Mouse (Mus musculus) MEL (cell line): Measurements from ENCODE around the gene Tmem174. TPM values are rescaled to one million over a fixed set of nuclear protein-coding genes. Genes with fewer than 3 reads are reported as not detected.
A peak's percentile ranks its signal among the peaks of the same experiment; 100 is the strongest.

Source experiments
- DNase-seq: peaks from one replicate; pipeline ENCODE4 v3.0.0; 2011; ENCODE audit warnings: low read depth, low spot score
- H3K27ac ChIP-seq: 2 replicates; pipeline ENCODE4 v1.5.1; 2012; ENCODE audit warnings: low read depth, mild to moderate bottlenecking, control low read depth, low read length, moderate library complexity; ENCODE audit not compliant: control insufficient read depth
- H3K27me3 ChIP-seq, 2 experiments: fragments of 150-350 bp in 1 of 2; sonication (generic) in 1 of 2; 2 replicates each; pipeline ENCODE4 v1.6.1; 2012; ENCODE audit warnings: low read length in 2 of 2, mild to moderate bottlenecking in 2 of 2, improper control_type of control experiment in 1 of 2, moderate library complexity in 1 of 2; ENCODE audit not compliant: insufficient read depth in 2 of 2, control insufficient read depth in 1 of 2
- H3K36me3 ChIP-seq, 2 experiments: 2 replicates each; pipeline ENCODE4 v1.6.1; 2012 to 2014; ENCODE audit warnings: low read length in 2 of 2, improper control_type of control experiment in 1 of 2, inconsistent platforms in 1 of 2, mild to moderate bottlenecking in 1 of 2; ENCODE audit not compliant: insufficient read depth in 2 of 2, control insufficient read depth in 1 of 2
- H3K4me1 ChIP-seq, 2 experiments: fragments of 150-350 bp in 1 of 2; sonication (generic) in 1 of 2; 2 replicates each; pipeline ENCODE4 v1.6.1; 2012; ENCODE audit warnings: low read length in 2 of 2, improper control_type of control experiment in 1 of 2, mild to moderate bottlenecking in 1 of 2; ENCODE audit not compliant: insufficient read depth in 2 of 2, control insufficient read depth in 1 of 2
- H3K4me3 ChIP-seq, 2 experiments: fragments of 150-350 bp in 1 of 2; sonication (generic) in 1 of 2; 2 replicates each; pipeline ENCODE4 v1.5.1; 2012; ENCODE audit warnings: low read depth in 2 of 2, low read length in 2 of 2, mild to moderate bottlenecking in 2 of 2, moderate library complexity in 2 of 2, control low read depth in 1 of 2, improper control_type of control experiment in 1 of 2; ENCODE audit not compliant: control insufficient read depth in 1 of 2, insufficient read depth in 1 of 2
- H3K79me2 ChIP-seq: 2 replicates; pipeline ENCODE4 v1.6.1; 2012; ENCODE audit warnings: mild to moderate bottlenecking, low read length, moderate library complexity; ENCODE audit not compliant: control insufficient read depth, poor library complexity, insufficient read depth
- H3K9ac ChIP-seq: 2 replicates; pipeline ENCODE4 v1.6.1; 2012; ENCODE audit warnings: low read depth, mild to moderate bottlenecking, control low read depth, low read length, moderate library complexity; ENCODE audit not compliant: control insufficient read depth, poor library complexity, severe bottlenecking
- H3K9me3 ChIP-seq: fragments of 150-350 bp; sonication (generic); replicated peaks from 2 replicates; pipeline ENCODE4 v1.6.1; 2012; ENCODE audit warnings: mild to moderate bottlenecking, low read length, improper control_type of control experiment, moderate library complexity; ENCODE audit not compliant: insufficient read depth
- BHLHE40 ChIP-seq: IDR thresholded peaks from 2 replicates; pipeline ENCODE4 v1.6.1; 2012; ENCODE audit warnings: low read depth, mild to moderate bottlenecking, inconsistent platforms, low read length, improper control_type of control experiment, borderline replicate concordance
- CHD1 ChIP-seq: IDR thresholded peaks from 2 replicates; pipeline ENCODE4 v1.6.1; 2012; ENCODE audit warnings: low read depth, mild to moderate bottlenecking, inconsistent platforms, low read length, improper control_type of control experiment
- ELF1 ChIP-seq: IDR thresholded peaks from 2 replicates; pipeline ENCODE4 v1.6.1; 2014; ENCODE audit warnings: low read depth, mild to moderate bottlenecking, inconsistent platforms, low read length, improper control_type of control experiment, moderate library complexity
- GABPA ChIP-seq: IDR thresholded peaks from 2 replicates; pipeline ENCODE4 v1.6.1; 2012; ENCODE audit warnings: low read depth, mild to moderate bottlenecking, inconsistent platforms, low read length, improper control_type of control experiment, moderate library complexity
- GATA1 ChIP-seq: IDR thresholded peaks from 2 replicates; pipeline ENCODE4 v1.6.1; 2011; ENCODE audit warnings: low read depth, low read length, improper control_type of control experiment
- HCFC1 ChIP-seq: IDR thresholded peaks from 2 replicates; pipeline ENCODE4 v1.6.1; 2012; ENCODE audit warnings: low read depth, mild to moderate bottlenecking, inconsistent platforms, low read length, improper control_type of control experiment, moderate library complexity
- JUND ChIP-seq: IDR thresholded peaks from 2 replicates; pipeline ENCODE4 v1.6.1; 2011; ENCODE audit warnings: low read depth, mild to moderate bottlenecking, improper control_type of control experiment, low read length
- KAT2A ChIP-seq: conservative IDR thresholded peaks from 2 replicates; pipeline ENCODE4 v1.6.1; 2012; ENCODE audit warnings: low read depth, low read length, improper control_type of control experiment, inconsistent platforms
- MXI1 ChIP-seq: IDR thresholded peaks from 2 replicates; pipeline ENCODE4 v1.6.1; 2011; ENCODE audit warnings: mild to moderate bottlenecking, low read depth, low read length, improper control_type of control experiment
- MYB ChIP-seq: IDR thresholded peaks from 2 replicates; pipeline ENCODE4 v1.6.1; 2011; ENCODE audit warnings: mild to moderate bottlenecking, low read depth, low read length, improper control_type of control experiment
- MYC ChIP-seq: IDR thresholded peaks from 2 replicates; pipeline ENCODE4 v1.6.1; 2011; ENCODE audit warnings: low read depth, mild to moderate bottlenecking, low read length, improper control_type of control experiment, moderate library complexity
- NRF1 ChIP-seq: IDR thresholded peaks from 2 replicates; pipeline ENCODE4 v1.6.1; 2014; ENCODE audit warnings: low read depth, mild to moderate bottlenecking, inconsistent platforms, low read length, improper control_type of control experiment, moderate library complexity; ENCODE audit not compliant: poor library complexity, insufficient read depth, severe bottlenecking
- POLR2A ChIP-seq, 2 experiments: IDR thresholded peaks; 2 replicates each; pipeline ENCODE4 v1.6.1; 2011 to 2012; ENCODE audit warnings: low read length in 2 of 2, mild to moderate bottlenecking in 2 of 2, control low read depth in 1 of 2, improper control_type of control experiment in 1 of 2, low read depth in 1 of 2, moderate library complexity in 1 of 2; ENCODE audit not compliant: control insufficient read depth in 1 of 2, insufficient read depth in 1 of 2, poor library complexity in 1 of 2
- POLR2AphosphoS2 ChIP-seq: IDR thresholded peaks from 2 replicates; pipeline ENCODE4 v1.6.1; 2011; ENCODE audit warnings: low read length, improper control_type of control experiment
- RAD21 ChIP-seq: IDR thresholded peaks from 2 replicates; pipeline ENCODE4 v1.6.1; 2011; ENCODE audit warnings: mild to moderate bottlenecking, low read depth, low read length, improper control_type of control experiment
- RCOR1 ChIP-seq: IDR thresholded peaks from 2 replicates; pipeline ENCODE4 v1.6.1; 2012; ENCODE audit warnings: low read depth, mild to moderate bottlenecking, inconsistent platforms, low read length, improper control_type of control experiment
- SIN3A ChIP-seq: IDR thresholded peaks from 2 replicates; pipeline ENCODE4 v1.6.1; 2012; ENCODE audit warnings: low read length, improper control_type of control experiment, inconsistent platforms
- SMC3 ChIP-seq: IDR thresholded peaks from 2 replicates; pipeline ENCODE4 v1.6.1; 2011; ENCODE audit warnings: low read depth, low read length, improper control_type of control experiment
- TAL1 ChIP-seq: IDR thresholded peaks from 2 replicates; pipeline ENCODE4 v1.6.1; 2012; ENCODE audit warnings: mild to moderate bottlenecking, inconsistent platforms, low read length, moderate library complexity, mixed read lengths
- TBP ChIP-seq: IDR thresholded peaks from 2 replicates; pipeline ENCODE4 v1.8.0; 2011; ENCODE audit warnings: low read depth, low read length, improper control_type of control experiment
- UBTF ChIP-seq: IDR thresholded peaks from 2 replicates; pipeline ENCODE4 v1.6.1; 2012; ENCODE audit warnings: low read depth, mild to moderate bottlenecking, inconsistent platforms, low read length, improper control_type of control experiment, moderate library complexity, borderline replicate concordance; ENCODE audit not compliant: insufficient read depth
- USF1 ChIP-seq: IDR thresholded peaks from 2 replicates; pipeline ENCODE4 v1.6.1; 2014; ENCODE audit warnings: low read depth, mild to moderate bottlenecking, inconsistent platforms, low read length, improper control_type of control experiment, moderate library complexity
- ZC3H11A ChIP-seq: IDR thresholded peaks from 2 replicates; pipeline ENCODE4 v1.6.1; 2012; ENCODE audit warnings: low read depth, mild to moderate bottlenecking, inconsistent platforms, low read length, improper control_type of control experiment
- ZMIZ1 ChIP-seq: IDR thresholded peaks from 2 replicates; pipeline ENCODE4 v1.6.1; 2012; ENCODE audit warnings: low read depth, mild to moderate bottlenecking, inconsistent platforms, low read length, improper control_type of control experiment, moderate library complexity
- polyA plus RNA-seq, 2 experiments: library from polyadenylated mRNA; stranded (reverse) in 1 of 2; unstranded in 1 of 2; fragments of >175 nt in 1 of 2; fragments of >200 nt in 1 of 2; gene quantifications; 2 replicates each; pipeline versions ENCODE4 v1.2.1 to v1.2.4; 2012; ENCODE audit warnings: low replicate concordance in 2 of 2, low read depth in 1 of 2; ENCODE audit not compliant: insufficient read length in 2 of 2, insufficient read depth in 1 of 2, missing spikeins in 1 of 2
- total RNA-seq: library from RNA; depleted of rRNA; stranded (reverse); fragments of 300-350 nt; gene quantifications from 2 replicates; pipeline ENCODE4 v1.2.3, GENCODE M21; 2012

Gene Tmem174
- total and polyA plus RNA-seq, 3 experiments: not detected

DNA sequence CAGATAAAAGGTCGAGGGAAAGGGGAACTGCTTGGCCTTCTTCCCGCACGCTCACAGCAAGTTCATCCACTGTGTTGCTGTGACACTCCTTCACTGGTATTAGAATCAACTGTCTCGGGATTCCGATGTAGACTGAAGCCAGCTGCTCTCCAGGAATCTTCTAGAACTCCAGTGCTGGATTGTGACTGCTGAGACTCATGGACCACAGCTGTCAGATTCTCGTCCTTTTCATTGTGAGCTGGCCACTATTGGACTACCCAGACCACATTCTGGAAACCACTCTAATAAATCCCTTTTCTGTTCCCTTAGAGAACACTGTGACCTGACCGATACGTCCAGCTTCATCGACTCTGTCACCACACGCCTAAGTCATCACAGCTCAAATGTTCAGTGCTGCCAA lies 28.0 kb upstream of the Tmem174 start:
- H3K4me1 ChIP-seq: no peaks in the 10 kb centered on the region
- no peak overlapping the region for H3K27ac ChIP-seq
- no peaks in the 10 kb centered on the region for H3K27me3 ChIP-seq
- DNase-seq: no peak
- no peaks in the 10 kb centered on the region for H3K36me3 ChIP-seq
- H3K4me3 ChIP-seq: no peak overlapping the region
- no peak overlapping the region for H3K9ac ChIP-seq
- H3K79me2 ChIP-seq: no peaks in the 10 kb centered on the region
- no peak for TF ChIP-seq RCOR1
- TF ChIP-seq SIN3A: no peak
- TF ChIP-seq MYC: no peak
- TF ChIP-seq ELF1: no peak
- TF ChIP-seq, all 39 proteins: peak for 0
- no peaks in the 10 kb centered on the region for H3K9me3 ChIP-seq

DNA sequence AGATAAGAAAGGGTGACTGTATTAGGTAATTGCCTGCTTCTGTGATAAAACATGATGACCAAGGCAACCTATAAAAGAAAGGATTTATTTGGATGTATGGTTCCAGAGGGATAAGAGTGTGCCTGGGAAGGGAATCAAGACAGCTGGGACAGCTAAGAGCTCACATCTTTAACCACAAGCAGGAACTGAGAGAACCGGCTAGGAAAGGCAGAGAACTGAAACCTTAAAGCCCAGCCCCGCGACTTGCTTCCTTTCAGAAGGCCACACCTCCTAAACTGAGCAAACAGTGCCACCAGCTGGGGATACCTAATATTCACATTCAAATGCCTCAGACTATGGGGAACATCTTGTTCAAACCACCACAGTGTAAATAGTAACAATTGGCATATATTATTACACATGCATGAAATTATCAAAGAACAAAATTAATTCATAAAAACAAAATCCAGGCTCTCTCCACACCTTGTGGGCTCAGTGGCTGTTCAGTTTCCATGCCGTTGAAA lies 25.0 kb upstream of the Tmem174 start:
- Histone ChIP-seq H3K79me2 (no peaks in the 10 kb centered on the region), H3K4me1 (no peaks in the 10 kb centered on the region), H3K9me3 (no peaks in the 10 kb centered on the region), H3K27ac (no peak overlapping the region), H3K9ac (no peak overlapping the region), H3K4me3 (no peak overlapping the region), H3K27me3 (no peaks in the 10 kb centered on the region), H3K36me3 (no peaks in the 10 kb centered on the region)
- DNase-seq: peak; percentile 8
- TF ChIP-seq ELF1 (no peak), MXI1 (no peak), MYB (no peak), ZMIZ1 (no peak), POLR2AphosphoS2 (no peak), CHD1 (no peak), TAL1 (no peak), GABPA (no peak), BHLHE40 (no peak), JUND (no peak), RCOR1 (no peak), GATA1 (no peak), SIN3A (no peak)

DNA sequence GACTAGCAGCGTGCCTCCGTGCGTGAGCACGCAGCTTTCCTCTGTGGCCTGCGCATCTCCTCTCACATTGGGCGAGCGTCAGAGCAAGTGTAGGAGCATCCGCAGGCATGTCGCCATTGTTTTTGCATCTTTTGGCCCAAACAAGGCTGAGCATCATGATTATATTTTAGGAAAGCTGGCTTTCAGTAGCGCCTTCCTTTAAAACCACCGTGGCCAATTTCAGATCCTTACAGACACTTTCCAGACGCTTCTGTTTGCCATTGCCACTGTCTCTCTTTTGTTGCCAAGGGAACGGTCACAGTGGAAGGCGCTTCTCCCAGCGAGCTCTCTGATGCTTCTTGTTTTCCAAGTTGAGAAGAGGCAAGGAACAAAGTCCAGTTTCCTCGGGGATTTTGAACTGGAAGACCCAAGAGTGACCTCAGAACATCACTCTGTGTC lies 18.8 kb upstream of the Tmem174 start:
- no peaks in the 10 kb centered on the region for H3K79me2 ChIP-seq
- no peak overlapping the region for H3K4me3 ChIP-seq
- H3K9me3 ChIP-seq: no peaks in the 10 kb centered on the region
- H3K27ac ChIP-seq: no peak overlapping the region
- H3K9ac ChIP-seq: no peak overlapping the region
- no peak for DNase-seq
- H3K27me3 ChIP-seq: no peaks in the 10 kb centered on the region
- no peaks in the 10 kb centered on the region for H3K4me1 ChIP-seq
- TF ChIP-seq SMC3: no peak
- no peak for TF ChIP-seq TBP
- TF ChIP-seq GABPA: no peak
- TF ChIP-seq MYB: no peak
- TF ChIP-seq RAD21: no peak
- no peak for TF ChIP-seq UBTF
- no peak for TF ChIP-seq ELF1
- no peak for TF ChIP-seq NRF1
- no peak for TF ChIP-seq SIN3A
- TF ChIP-seq KAT2A: no peak
- TF ChIP-seq CHD1: no peak
- TF ChIP-seq HCFC1: no peak
- no peak for TF ChIP-seq USF1
- no peak for TF ChIP-seq ZC3H11A
- no peak for TF ChIP-seq POLR2A (IDR thresholded peaks at IDR 0.05; ENCODE audit: control insufficient read depth in 1 of 2, insufficient read depth in 1 of 2, low read depth in 1 of 2, low read length in 2 of 2, poor library complexity in 1 of 2)
- no peaks in the 10 kb centered on the region for H3K36me3 ChIP-seq
